Mouse (Mus musculus) liver, embryonic 13.5 days (tissue): ENCODE data around the gene Edil3. TPM values are rescaled to one million over a fixed set of nuclear protein-coding genes. Genes with fewer than 3 reads are reported as not detected.

Experiments
- ATAC-seq: fragments of 200-750 bp; cut with Nextera tagmentation; 2 replicates; pipeline ENCODE4 v1.8.0; 2017; ENCODE audit warnings: low read depth, mild to moderate bottlenecking, moderate number of reproducible peaks, moderate library complexity
- DNase-seq: peaks from one replicate; pipeline ENCODE4 v3.0.0; 2022
- H3K27ac ChIP-seq: fragments of 300-500 bp; sonication (generic); 2 replicates; pipeline ENCODE4 v1.5.1; 2015; ENCODE audit warnings: moderate library complexity, mild to moderate bottlenecking, inconsistent platforms
- H3K27me3 ChIP-seq: fragments of 300-500 bp; sonication (generic); 2 replicates; pipeline ENCODE4 v1.6.1; 2015; ENCODE audit warnings: mild to moderate bottlenecking, inconsistent platforms
- H3K36me3 ChIP-seq: fragments of 300-500 bp; sonication (generic); 2 replicates; pipeline ENCODE4 v1.6.1; 2015; ENCODE audit warnings: mild to moderate bottlenecking, inconsistent platforms
- H3K4me1 ChIP-seq: fragments of 300-500 bp; sonication (generic); replicated peaks from 2 replicates; pipeline ENCODE4 v1.6.1; 2015; ENCODE audit warnings: inconsistent platforms
- H3K4me2 ChIP-seq: fragments of 300-500 bp; sonication (generic); 2 replicates; pipeline ENCODE4 v1.6.1; 2015; ENCODE audit warnings: inconsistent platforms, mild to moderate bottlenecking, moderate library complexity
- H3K4me3 ChIP-seq: fragments of 300-500 bp; sonication (generic); replicated peaks from 2 replicates; pipeline ENCODE4 v1.5.1; 2015; ENCODE audit warnings: mild to moderate bottlenecking, inconsistent platforms
- H3K9ac ChIP-seq: fragments of 300-500 bp; sonication (generic); 2 replicates; pipeline ENCODE4 v1.6.1; 2015; ENCODE audit warnings: mild to moderate bottlenecking, inconsistent platforms
- H3K9me3 ChIP-seq: fragments of 300-500 bp; sonication (generic); replicated peaks from 2 replicates; pipeline ENCODE4 v1.6.1; 2016; ENCODE audit warnings: inconsistent platforms
- WGBS: fragments of 180-500 bp; shearing (Covaris S2); methylation state at CpG from one replicate; pipeline ENCODE4 v1.1.7; 2015; ENCODE audit not compliant: insufficient replicate concordance; 5-methylcytosine and 5-hydroxymethylcytosine counted together
- polyA plus RNA-seq: library from polyadenylated mRNA; unstranded; fragments of >200 nt; fragmentation: Nextera tagmentation; extraction: Ambion mirVana; gene quantifications from 2 replicates; pipeline ENCODE4 v1.2.1, GENCODE M21; 2015

Gene Edil3
- 0.20 and 0.28 TPM in 2 replicates for polyA plus RNA-seq

DNA sequence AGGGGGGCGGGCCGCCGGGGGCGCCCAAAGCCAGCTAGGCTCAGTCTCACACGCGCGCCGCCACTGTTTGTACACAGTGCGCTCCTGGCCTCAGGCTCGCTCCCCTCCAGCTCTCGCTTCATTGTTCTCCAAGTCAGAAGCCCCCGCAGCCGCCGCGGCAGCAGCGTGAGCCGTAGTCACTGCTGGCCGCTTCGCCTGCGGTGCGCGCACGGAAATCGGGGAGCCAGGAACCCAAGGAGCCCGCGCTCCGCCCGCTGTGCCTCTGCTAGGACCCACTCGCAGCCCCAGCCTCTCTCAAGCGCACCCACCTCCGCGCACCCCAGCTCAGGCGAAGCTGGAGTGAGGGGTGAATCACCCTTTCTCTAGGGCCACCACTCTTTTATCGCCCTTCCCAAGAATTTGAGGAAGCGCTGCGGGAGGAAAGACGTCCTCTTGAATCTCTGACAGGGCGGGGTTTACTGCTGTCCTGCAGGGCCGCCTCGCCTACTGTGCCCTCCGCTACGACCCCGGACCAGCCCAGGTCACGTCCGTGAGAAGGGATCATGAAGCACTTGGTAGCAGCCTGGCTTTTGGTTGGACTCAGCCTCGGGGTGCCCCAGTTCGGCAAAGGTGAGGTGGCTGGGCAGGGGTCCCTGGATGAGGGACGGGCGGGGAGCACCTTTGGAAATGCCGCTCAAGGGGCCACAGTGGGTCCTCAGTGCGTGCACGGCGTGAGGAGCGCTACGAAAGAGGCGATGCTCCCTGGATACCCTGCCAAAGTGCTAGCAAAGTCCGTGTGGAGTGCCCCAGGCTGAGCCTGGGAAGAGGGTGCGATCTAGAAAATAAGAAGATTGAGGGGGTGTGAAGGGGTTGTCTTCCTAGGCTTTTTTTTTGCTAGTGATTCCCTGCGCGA, at the start of gene Edil3:
TSS of gene Edil3 (plus strand) at position 33 of the 892 bp plus-strand sequence.
- Histone ChIP-seq H3K36me3 (no peaks in the 10 kb centered on the region), H3K4me2 (peak within 1 kb of the TSS; percentile 67), H3K9ac (no peak within 1 kb of the TSS), H3K27me3 (peaks cover 33% of the 10 kb centered on the region), H3K27ac (no peak within 1 kb of the TSS), H3K4me3 (peak within 1 kb of the TSS; percentile 51), H3K4me1 (no peaks in the 10 kb centered on the region), H3K9me3 (no peaks in the 10 kb centered on the region)
- under 1% methylated on average over 60 of the region's 60 CpGs for WGBS
- ATAC-seq (no peak), DNase-seq (no peak)

DNA sequence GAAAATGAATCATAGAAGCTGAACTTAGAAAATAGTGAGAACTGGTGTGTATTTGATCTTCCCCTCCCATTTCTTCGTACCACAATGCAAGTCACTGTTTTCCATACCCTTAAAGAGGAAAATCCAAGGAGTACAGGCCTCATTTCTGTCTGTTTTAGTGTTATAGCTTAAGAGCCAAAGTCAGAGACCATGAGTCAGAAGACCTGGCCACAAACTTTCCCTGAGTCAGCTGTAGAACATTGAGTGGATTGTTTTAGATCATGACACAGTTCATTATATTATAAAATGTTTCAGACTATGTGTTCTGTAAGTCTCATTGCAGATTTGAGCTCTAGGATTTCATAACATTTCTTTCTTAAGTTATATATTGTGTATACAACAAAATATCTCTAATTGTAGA, 22.1 kb upstream of the Edil3 start:
- H3K4me1 ChIP-seq, result no peaks in the 10 kb centered on the region
- no peak for ATAC-seq
- H3K36me3 ChIP-seq, result no peaks in the 10 kb centered on the region
- no peak overlapping the region for H3K4me3 ChIP-seq
- H3K9me3 ChIP-seq, result no peaks in the 10 kb centered on the region
- H3K9ac ChIP-seq, result no peak overlapping the region
- no peak overlapping the region for H3K27ac ChIP-seq
- 59% methylated on average over 1 of the region's 1 CpGs for WGBS
- no peak overlapping the region for H3K4me2 ChIP-seq
- H3K27me3 ChIP-seq, result no peaks in the 10 kb centered on the region
- no peak for DNase-seq

- Histone ChIP-seq H3K36me3 (no peaks in the 10 kb centered on the region), H3K4me3 (no peak overlapping the region), H3K4me1 (no peaks in the 10 kb centered on the region), H3K9me3 (no peaks in the 10 kb centered on the region), H3K27ac (no peak overlapping the region), H3K4me2 (no peak overlapping the region), H3K9ac (no peak overlapping the region), H3K27me3 (no peaks in the 10 kb centered on the region)
- WGBS, result 75% methylated on average over 1 of the region's 1 CpGs
- no peak for DNase-seq
- ATAC-seq, result no peak
Measured at GRCm38 (mm10) chr13:88801006-88801405, 20.3 kb upstream of the Edil3 start.

DNA sequence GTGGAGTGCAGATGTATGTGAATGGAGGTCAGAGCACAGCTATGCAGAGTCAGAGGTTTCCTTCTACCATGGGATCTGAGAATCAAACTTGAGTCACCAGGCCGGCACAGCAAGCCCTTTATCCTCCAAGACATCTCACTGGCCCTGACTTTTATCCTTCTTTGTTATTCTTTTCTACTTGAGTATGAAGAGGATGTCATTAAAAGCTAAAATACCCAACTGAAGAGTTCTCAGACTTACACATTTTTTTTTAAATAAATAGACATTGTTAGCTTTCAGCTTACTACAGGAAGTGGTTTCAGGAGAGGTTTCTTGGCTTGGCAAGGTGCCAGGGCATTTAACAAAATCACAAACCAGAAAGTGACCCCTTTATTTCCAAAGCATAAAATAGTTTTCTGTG, 15.4 kb upstream of the Edil3 start:
- Histone ChIP-seq H3K4me3 (no peak overlapping the region), H3K9me3 (no peaks in the 10 kb centered on the region), H3K4me1 (no peaks in the 10 kb centered on the region), H3K27me3 (no peaks in the 10 kb centered on the region), H3K27ac (no peak overlapping the region), H3K9ac (no peak overlapping the region), H3K4me2 (no peak overlapping the region), H3K36me3 (no peaks in the 10 kb centered on the region)
- WGBS, result 56% methylated on average over 1 of the region's 1 CpGs
- ATAC-seq (no peak), DNase-seq (no peak)

GRCm38 (mm10) chr13:88806269-88806668, 15.0 kb upstream of the Edil3 start:
- Histone ChIP-seq H3K4me1 (no peaks in the 10 kb centered on the region), H3K9ac (no peak overlapping the region), H3K36me3 (no peaks in the 10 kb centered on the region), H3K4me3 (no peak overlapping the region), H3K27ac (no peak overlapping the region), H3K9me3 (no peaks in the 10 kb centered on the region), H3K4me2 (no peak overlapping the region), H3K27me3 (no peaks in the 10 kb centered on the region)
- ATAC-seq, result no peak
- DNase-seq, result no peak
- 71% methylated on average over 3 of the region's 3 CpGs for WGBS

- Histone ChIP-seq H3K27ac (no peak overlapping the region), H3K9ac (no peak overlapping the region), H3K9me3 (no peaks in the 10 kb centered on the region), H3K4me1 (no peaks in the 10 kb centered on the region), H3K4me2 (no peak overlapping the region), H3K27me3 (no peaks in the 10 kb centered on the region), H3K4me3 (no peak overlapping the region), H3K36me3 (no peaks in the 10 kb centered on the region)
- no peak for ATAC-seq
- 82% methylated on average over 1 of the region's 1 CpGs for WGBS
- no peak for DNase-seq
Measured at GRCm38 (mm10) chr13:88810097-88810496, 11.2 kb upstream of the Edil3 start.

GRCm38 (mm10) chr13:88820686-88821308, 475 bp upstream of the Edil3 start:
- Histone ChIP-seq H3K9ac (no peak overlapping the region), H3K4me1 (no peaks in the 10 kb centered on the region), H3K27me3 (peaks cover 33% of the 10 kb centered on the region), H3K4me3 (peak overlapping the region; percentile 51; the same call in 1 of the 2 replicates), H3K27ac (no peak overlapping the region), H3K36me3 (no peaks in the 10 kb centered on the region), H3K9me3 (no peaks in the 10 kb centered on the region), H3K4me2 (peak overlapping the region; percentile 67; the same call in 1 of the 2 replicates)
- no peak for ATAC-seq
- 13% methylated on average over 5 of the region's 5 CpGs for WGBS
- DNase-seq, result no peak

DNA sequence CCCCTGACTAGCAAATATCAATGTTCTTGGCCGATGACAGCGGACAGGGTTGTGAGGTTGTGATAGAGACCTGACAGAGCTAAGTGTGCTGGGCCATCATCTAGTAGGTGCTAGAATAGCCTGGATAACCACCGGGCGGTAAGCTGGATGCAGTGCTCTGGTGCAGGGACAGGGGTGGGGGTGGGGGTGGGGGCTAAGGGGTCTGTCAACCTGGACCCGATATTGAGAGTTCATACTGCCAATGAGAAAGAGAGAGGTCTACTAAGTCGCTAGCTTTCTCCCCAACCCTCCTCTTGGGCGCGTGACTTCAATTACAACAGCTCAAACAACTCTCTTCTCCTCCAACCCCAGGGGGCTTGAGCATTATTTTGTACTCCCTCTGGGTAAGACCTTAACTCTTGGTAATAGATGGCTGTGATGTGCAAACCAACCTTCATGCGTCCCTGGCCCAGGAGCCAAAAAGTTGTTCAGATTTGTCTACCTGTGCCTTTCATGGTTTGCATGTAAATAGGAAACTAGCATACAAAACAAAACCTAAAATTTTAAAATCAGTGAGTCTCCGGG, 1.1 kb downstream of the Edil3 start:
- no peaks in the 10 kb centered on the region for H3K4me1 ChIP-seq
- DNase-seq (no peak), ATAC-seq (no peak)
- no peaks in the 10 kb centered on the region for H3K9me3 ChIP-seq
- no peak overlapping the region for H3K9ac ChIP-seq
- H3K27ac ChIP-seq, result no peak overlapping the region
- peak overlapping the region; percentile 51 for H3K4me3 ChIP-seq
- no peaks in the 10 kb centered on the region for H3K36me3 ChIP-seq
- H3K27me3 ChIP-seq, result peaks cover 33% of the 10 kb centered on the region
- peak overlapping the region; percentile 67 for H3K4me2 ChIP-seq
- WGBS, result 3% methylated on average over 10 of the region's 10 CpGs

DNA sequence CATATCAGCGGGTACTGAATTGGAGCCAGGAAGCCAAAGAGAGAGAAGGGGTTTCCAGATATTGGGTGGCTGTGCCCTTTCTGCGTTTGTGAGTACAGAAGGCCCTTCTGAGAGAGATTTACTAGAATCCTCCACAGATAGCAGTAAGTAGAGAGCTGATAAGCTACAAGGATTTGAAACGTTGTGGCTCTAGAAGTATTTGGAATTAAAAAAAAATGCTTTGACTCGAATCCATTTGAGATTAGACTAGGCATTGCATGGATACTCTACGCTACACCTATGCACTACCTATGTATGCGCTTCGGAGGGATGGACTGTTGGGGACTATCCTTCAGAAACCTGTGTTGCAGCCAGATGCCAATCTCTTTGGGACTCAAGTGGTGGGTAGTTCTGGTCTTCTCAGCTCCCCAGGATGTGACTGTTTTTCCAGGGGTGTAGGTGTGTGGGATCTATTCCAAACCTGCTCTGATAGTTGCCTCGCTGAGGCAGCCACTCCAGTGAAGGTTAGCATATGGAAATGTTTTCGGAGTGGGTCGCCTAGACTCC, 1.8 kb downstream of the Edil3 start:
- no peak overlapping the region for H3K9ac ChIP-seq
- H3K4me1 ChIP-seq, result no peaks in the 10 kb centered on the region
- no peak for DNase-seq
- no peak overlapping the region for H3K4me2 ChIP-seq
- no peak for ATAC-seq
- no peak overlapping the region for H3K4me3 ChIP-seq
- H3K27me3 ChIP-seq, result peaks cover 33% of the 10 kb centered on the region
- H3K36me3 ChIP-seq, result no peaks in the 10 kb centered on the region
- 11% methylated on average over 10 of the region's 10 CpGs for WGBS
- H3K9me3 ChIP-seq, result no peaks in the 10 kb centered on the region
- H3K27ac ChIP-seq, result no peak overlapping the region

DNA sequence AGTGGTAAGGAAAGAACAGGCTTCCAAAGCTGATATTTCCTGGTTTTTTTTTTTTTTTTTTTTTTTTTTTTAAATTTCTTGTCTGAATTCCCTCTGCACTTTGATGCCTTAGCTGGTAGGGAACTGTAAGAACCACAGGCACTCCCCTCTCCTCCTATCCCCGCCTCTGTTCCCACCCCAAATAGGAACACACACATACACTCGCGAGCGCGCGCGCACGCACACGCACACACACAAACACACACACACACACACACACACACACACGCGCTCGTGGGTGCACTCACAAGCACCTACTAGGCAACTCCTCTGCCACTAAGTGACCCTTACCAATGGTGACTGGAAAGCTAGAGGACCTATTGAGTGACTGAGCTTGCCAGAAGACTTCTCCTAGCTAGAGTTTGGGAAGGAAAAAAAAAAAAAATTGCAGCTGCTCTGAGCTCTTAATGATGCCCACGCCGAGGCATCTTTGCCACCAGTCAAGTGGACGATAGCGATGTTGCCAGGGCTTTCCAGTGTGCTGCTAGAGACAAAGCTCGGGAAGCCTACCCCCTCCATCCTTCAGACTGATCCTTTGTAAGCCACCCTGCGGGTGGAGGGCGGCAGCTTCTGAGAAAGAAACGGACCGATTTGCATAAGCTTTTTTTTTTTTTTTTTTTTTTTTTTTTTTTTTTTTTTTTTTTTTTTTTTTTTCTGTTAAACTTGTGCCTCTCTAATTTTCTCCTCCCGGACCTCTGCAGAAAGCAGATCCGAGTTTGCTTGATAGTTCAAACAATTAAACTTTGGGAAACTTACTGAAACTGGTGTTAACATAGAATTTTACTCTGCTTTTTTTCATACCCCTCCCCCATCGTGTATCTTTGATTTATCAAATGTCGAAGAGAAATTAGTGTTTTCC, 2.5 kb downstream of the Edil3 start:
- ATAC-seq (no peak), DNase-seq (no peak)
- Histone ChIP-seq H3K9me3 (no peaks in the 10 kb centered on the region), H3K4me1 (no peaks in the 10 kb centered on the region), H3K27ac (no peak overlapping the region), H3K27me3 (peaks cover 33% of the 10 kb centered on the region), H3K4me3 (peak overlapping the region; percentile 31), H3K9ac (no peak overlapping the region), H3K4me2 (peak overlapping the region; percentile 51), H3K36me3 (no peaks in the 10 kb centered on the region)
- 2% methylated on average over 25 of the region's 25 CpGs for WGBS
